Mouse (Mus musculus): ENCODE data around the gene Gm21822. TPM values are rescaled to one million over a fixed set of nuclear protein-coding genes. Genes with fewer than 3 reads are reported as not detected.

Gm21822 gene
- not detected in 2 replicates for polyA plus RNA-seq (2021; fragmentation: Nextera tagmentation)
- long read RNA-seq, experiment 1, result 0 reads
- long read RNA-seq, experiment 2, result 0 reads

DNA sequence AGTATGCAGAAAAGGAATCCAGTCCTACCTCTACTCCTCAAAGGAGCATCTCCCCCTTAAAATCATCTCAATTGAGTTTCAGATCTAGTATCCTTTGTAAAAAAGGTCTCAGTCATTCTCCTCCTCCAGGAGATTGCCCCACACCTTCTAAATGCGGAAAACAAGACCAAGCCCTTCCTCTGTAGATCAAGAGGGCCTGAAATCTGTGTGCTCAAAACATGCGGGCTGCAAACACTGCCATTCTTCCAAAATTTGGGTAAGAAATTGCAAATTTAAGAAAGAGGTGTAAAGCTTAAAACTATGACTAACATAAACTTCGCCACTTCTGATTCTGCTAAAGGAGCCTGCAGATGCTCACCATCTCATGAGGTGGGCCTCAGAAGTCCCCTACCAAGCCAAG lies at the start of gene Gm21822:
TSS of gene Gm21822 (plus strand) at position 301 of the 400 bp plus-strand sequence.

Data from layer of hippocampus, adult 6 months (tissue).